Mouse (Mus musculus): ENCODE results near the gene Smim5.

DNA sequence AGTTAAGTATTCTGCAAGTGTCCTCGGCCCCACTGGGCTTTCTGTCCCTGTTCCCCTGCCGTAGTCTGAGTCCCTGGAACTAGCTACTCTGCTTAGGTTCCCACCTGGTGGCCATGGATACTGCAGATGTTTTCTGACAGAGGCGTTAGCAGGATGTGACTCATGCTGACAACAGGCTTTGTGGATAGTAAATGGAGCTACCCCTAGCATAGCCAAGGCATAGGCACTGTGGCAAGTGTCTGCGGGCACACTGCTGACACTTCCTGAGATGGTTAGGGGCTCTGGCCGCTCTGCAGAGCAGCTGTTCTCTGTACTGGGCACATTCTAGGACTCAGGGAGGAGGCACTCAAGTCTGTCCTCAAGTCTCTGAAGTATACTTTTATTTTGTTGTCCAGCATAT lies 54.9 kb downstream of the Smim5 start:
- TF ChIP-seq CTCF (IDR thresholded peaks at IDR 0.05; ENCODE audit: insufficient read depth, low read length) (no peak), POLR2A (IDR thresholded peaks at IDR 0.05; ENCODE audit: borderline replicate concordance, extremely low read depth, low read depth, low read length) (no peak)

Data from lung, adult 2 months (tissue).